Mouse (Mus musculus) inflammation-experienced regulatory T-cells, adult 16 weeks (primary cell): ENCODE measurements around the gene Snrnp70. TPM values are rescaled to one million over a fixed set of nuclear protein-coding genes. Genes with fewer than 3 reads are reported as not detected.

Experiments
- polyA plus RNA-seq: library from polyadenylated mRNA; unstranded; fragments of 100-300 nt; shearing (Covaris generic); gene quantifications from one replicate; pipeline ENCODE4 v1.2.1, GENCODE M21; 2017

The Snrnp70 gene
- polyA plus RNA-seq: 227 TPM

GRCm38 (mm10) chr7:45395578-45396336 is at the start of gene Snrnp70:
TSS of gene Snrnp70 (minus strand) at chr7:45395742.

GRCm38 (mm10) chr7:45437521-45438276 is 42.2 kb upstream of the Snrnp70 start, which contains the start of gene Ruvbl2:
TSS of gene Ruvbl2 (minus strand) at chr7:45438096.

GRCm38 (mm10) chr7:45434203-45435015 is 38.9 kb upstream of the Snrnp70 start, which contains the start of gene Gys1:
TSS of gene Gys1 (plus strand) at chr7:45434844.

GRCm38 (mm10) chr7:45420615-45420919 is 25.0 kb upstream of the Snrnp70 start, which contains the start of gene Lhb:
TSS of gene Lhb (plus strand) at chr7:45420820.

GRCm38 (mm10) chr7:45413113-45413863 is 17.7 kb upstream of the Snrnp70 start, which contains the start of gene Ntf5:
TSS of gene Ntf5 (plus strand) at chr7:45413695.

GRCm38 (mm10) chr7:45405091-45406075 is 9.8 kb upstream of the Snrnp70 start, which contains the start of gene Kcna7:
TSS of gene Kcna7 (plus strand) at chr7:45405653.

GRCm38 (mm10) chr7:45370475-45371311 is 24.8 kb downstream of the Snrnp70 start, which contains the start of gene Lin7b:
TSS of gene Lin7b (minus strand) at chr7:45370583.

GRCm38 (mm10) chr7:45366652-45367019 is 28.9 kb downstream of the Snrnp70 start, which contains the start of gene Ppfia3:
TSS of gene Ppfia3 (minus strand) at chr7:45367019.

GRCm38 (mm10) chr7:45335056-45335455 is 60.5 kb downstream of the Snrnp70 start, which contains the start of gene Hrc:
TSS of gene Hrc (plus strand) at chr7:45335290.

GRCm38 (mm10) chr7:45333431-45333982 is 62.0 kb downstream of the Snrnp70 start, which contains the start of gene Trpm4:
TSS of gene Trpm4 (minus strand) at chr7:45333780.

Other genes starting within 250 kb of the Snrnp70 start
- gene Pih1d1, start 241.4 kb downstream of the Snrnp70 start, polyA plus RNA-seq: 59.5 TPM
- gene Aldh16a1, start 241.2 kb downstream of the Snrnp70 start, polyA plus RNA-seq: 70.8 TPM
- gene Slc17a7, start 231.8 kb downstream of the Snrnp70 start, polyA plus RNA-seq: not detected
- gene Gfy, start 216.2 kb downstream of the Snrnp70 start, polyA plus RNA-seq: not detected
- not detected for gene Pth2, start 214.7 kb downstream of the Snrnp70 start, polyA plus RNA-seq
- gene Ccdc155, start 190.8 kb downstream of the Snrnp70 start, polyA plus RNA-seq: 0.26 TPM
- gene Dkkl1, start 183.6 kb downstream of the Snrnp70 start, polyA plus RNA-seq: 23.5 TPM
- 1.8 TPM for gene Tead2, start 180.0 kb downstream of the Snrnp70 start, polyA plus RNA-seq
- gene Cd37, start 156.6 kb downstream of the Snrnp70 start, polyA plus RNA-seq: 675 TPM
- not detected for gene Slc6a16, start 154.7 kb downstream of the Snrnp70 start, polyA plus RNA-seq
- gene Slc6a21, start 118.2 kb downstream of the Snrnp70 start, polyA plus RNA-seq: not detected
- gene Trpm4, start 62.0 kb downstream of the Snrnp70 start, polyA plus RNA-seq: 22.4 TPM
- not detected for gene Hrc, start 60.5 kb downstream of the Snrnp70 start, polyA plus RNA-seq
- not detected for gene Ppfia3, start 28.7 kb downstream of the Snrnp70 start, polyA plus RNA-seq
- not detected for gene Lin7b, start 25.2 kb downstream of the Snrnp70 start, polyA plus RNA-seq
- not detected for gene Kcna7, start 9.9 kb upstream of the Snrnp70 start, polyA plus RNA-seq
- gene Ntf5, start 18.0 kb upstream of the Snrnp70 start, polyA plus RNA-seq: 0.78 TPM
- not detected for gene Lhb, start 25.1 kb upstream of the Snrnp70 start, polyA plus RNA-seq
- 18.4 TPM for gene Gys1, start 39.1 kb upstream of the Snrnp70 start, polyA plus RNA-seq
- 64.0 TPM for gene Ruvbl2, start 42.4 kb upstream of the Snrnp70 start, polyA plus RNA-seq
- gene Ftl1, start 64.1 kb upstream of the Snrnp70 start, polyA plus RNA-seq: 2,222 TPM
- gene Bax, start 71.2 kb upstream of the Snrnp70 start, polyA plus RNA-seq: 253 TPM
- gene Tulp2, start 86.1 kb upstream of the Snrnp70 start, polyA plus RNA-seq: 1.0 TPM
- not detected for gene Gm45808, start 91.1 kb upstream of the Snrnp70 start, polyA plus RNA-seq
- gene Dhdh, start 93.1 kb upstream of the Snrnp70 start, polyA plus RNA-seq: 0.95 TPM
- gene Nucb1, start 114.7 kb upstream of the Snrnp70 start, polyA plus RNA-seq: 310 TPM
- 57.1 TPM for gene Ppp1r15a, start 130.5 kb upstream of the Snrnp70 start, polyA plus RNA-seq
- gene Plekha4, start 130.6 kb upstream of the Snrnp70 start, polyA plus RNA-seq: 0.71 TPM
- 1.6 TPM for gene Hsd17b14, start 159.2 kb upstream of the Snrnp70 start, polyA plus RNA-seq
- gene Bcat2, start 174.4 kb upstream of the Snrnp70 start, polyA plus RNA-seq: 68.4 TPM
- not detected for gene Fgf21, start 219.7 kb upstream of the Snrnp70 start, polyA plus RNA-seq
- not detected for gene Fut1, start 221.5 kb upstream of the Snrnp70 start, polyA plus RNA-seq
- gene Izumo1, start 226.1 kb upstream of the Snrnp70 start, polyA plus RNA-seq: not detected
- 0.65 TPM for gene Rasip1, start 231.7 kb upstream of the Snrnp70 start, polyA plus RNA-seq
- gene Mamstr, start 244.2 kb upstream of the Snrnp70 start, polyA plus RNA-seq: 0.65 TPM